Mouse (Mus musculus) liver, adult 2 months (tissue): Measurements from ENCODE around the gene Creb3.

Experiments
- CTCF ChIP-seq: fragments of 200-500 bp; IDR thresholded peaks from 2 replicates; pipeline ENCODE4 v1.5.1; 2011; ENCODE audit warnings: low read depth, low read length, control low read depth
- POLR2A ChIP-seq: fragments of 200-500 bp; IDR thresholded peaks from 2 replicates; pipeline ENCODE4 v1.6.1; 2011; ENCODE audit warnings: low read length, control low read depth; ENCODE audit not compliant: insufficient read depth; ENCODE audit errors: extremely low read depth

DNA sequence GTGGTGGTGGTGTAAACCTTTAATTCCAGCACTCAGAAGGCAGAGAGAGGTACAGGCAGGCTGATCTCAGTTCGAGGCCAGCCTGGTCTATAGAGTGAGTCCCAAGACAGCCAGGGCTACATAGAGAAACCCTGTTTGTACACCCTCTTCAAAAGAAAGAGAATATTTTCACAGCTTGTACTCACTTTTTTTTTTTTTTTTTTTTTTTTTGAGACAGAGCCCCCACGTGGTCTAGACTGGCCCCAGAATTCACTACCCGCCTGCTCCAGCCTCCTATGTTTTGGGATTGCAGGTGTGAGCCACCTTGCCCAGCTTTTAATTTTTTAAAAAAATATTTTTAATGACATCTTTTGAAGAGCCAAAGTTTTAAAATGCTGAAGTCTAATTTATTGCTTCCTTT, 42.0 kb downstream of the Creb3 start:
- no peak for TF ChIP-seq CTCF
- TF ChIP-seq POLR2A: no peak
